Mouse (Mus musculus): ENCODE results near the gene Creg1. TPM values are rescaled to one million over a fixed set of nuclear protein-coding genes. Genes with fewer than 3 reads are reported as not detected.

The Creg1 gene
- polyA plus RNA-seq, 1 experiment from 2014 or later = 111 TPM

- WGBS = 46% methylated on average over 19 of the region's 19 CpGs
- H3K4me1 ChIP-seq = peaks cover 7% of the 10 kb centered on the region; the same call in 1 of the 2 replicates
- H3K4me2 ChIP-seq = 0 out of 2 replicates have a peak overlapping the region, but pooled peaks have one; percentile 13
- no peak overlapping the region for H3K4me3 ChIP-seq (replicated peaks)
- H3K9ac ChIP-seq = no peak overlapping the region
- H3K27ac ChIP-seq = no peak overlapping the region
- ATAC-seq (ENCODE audit: insufficient read depth, low FRiP score, low read depth) = no peak
- no peaks in the 10 kb centered on the region; the same call in 1 of the 2 replicates for H3K36me3 ChIP-seq
- no peaks in the 10 kb centered on the region for H3K27me3 ChIP-seq (replicated peaks)
- H3K9me3 ChIP-seq = no peaks in the 10 kb centered on the region
Measured at GRCm38 (mm10) chr1:165775518-165776294, 12.2 kb downstream of the Creg1 start.

DNA sequence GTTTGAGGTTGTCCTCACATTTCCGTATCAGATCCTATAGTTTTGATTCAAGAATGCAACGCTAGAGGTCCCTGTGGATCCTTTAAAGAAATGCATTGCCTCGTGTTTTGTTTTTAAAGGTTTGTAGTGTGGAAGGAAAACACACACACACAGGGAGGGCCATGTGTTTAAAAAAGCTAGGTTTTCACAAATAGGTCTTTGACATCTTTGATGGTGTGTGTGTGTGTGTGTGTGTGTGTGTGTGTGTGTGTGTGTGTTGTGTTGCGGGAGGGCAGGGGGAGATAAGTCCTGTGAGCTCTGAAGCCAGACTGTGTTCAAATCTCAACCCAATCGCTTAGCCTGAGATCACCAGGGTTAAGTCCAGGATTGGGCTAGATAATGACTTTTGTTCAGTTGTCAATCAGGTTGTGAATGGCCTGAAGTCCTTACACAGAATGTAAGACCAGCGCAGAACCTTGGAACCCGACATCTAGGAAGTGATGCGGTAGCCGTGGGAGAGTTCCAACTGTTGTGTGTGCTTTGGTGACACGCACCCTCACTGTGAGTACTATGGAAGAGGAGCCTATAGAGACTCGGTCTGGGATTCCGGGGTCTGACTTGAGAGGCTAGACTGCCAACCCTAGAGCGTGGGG lies 16.5 kb downstream of the Creg1 start:
- WGBS = 7% methylated on average over 13 of the region's 13 CpGs
- ATAC-seq (ENCODE audit: insufficient read depth, low FRiP score, low read depth) = peak; percentile 33; the same call in 1 of the 2 replicates

GRCm38 (mm10) chr1:165780586-165781111 lies 17.1 kb downstream of the Creg1 start:
- H3K9ac ChIP-seq = no peak overlapping the region
- H3K9me3 ChIP-seq = no peaks in the 10 kb centered on the region

More for the DNA sequence above, 16.5 kb downstream of the Creg1 start:
- H3K4me1 ChIP-seq = peaks cover 10% of the 10 kb centered on the region; the same call in 1 of the 2 replicates
- no peaks in the 10 kb centered on the region for H3K9me3 ChIP-seq
- H3K4me3 ChIP-seq (replicated peaks) = peak overlapping the region; percentile 35
- H3K36me3 ChIP-seq = no peaks in the 10 kb centered on the region
- H3K4me2 ChIP-seq = peak overlapping the region; percentile 74
- no peak overlapping the region; the same call in 1 of the 2 replicates for H3K9ac ChIP-seq
- H3K27ac ChIP-seq = no peak overlapping the region
- no peaks in the 10 kb centered on the region for H3K27me3 ChIP-seq (replicated peaks)

DNA sequence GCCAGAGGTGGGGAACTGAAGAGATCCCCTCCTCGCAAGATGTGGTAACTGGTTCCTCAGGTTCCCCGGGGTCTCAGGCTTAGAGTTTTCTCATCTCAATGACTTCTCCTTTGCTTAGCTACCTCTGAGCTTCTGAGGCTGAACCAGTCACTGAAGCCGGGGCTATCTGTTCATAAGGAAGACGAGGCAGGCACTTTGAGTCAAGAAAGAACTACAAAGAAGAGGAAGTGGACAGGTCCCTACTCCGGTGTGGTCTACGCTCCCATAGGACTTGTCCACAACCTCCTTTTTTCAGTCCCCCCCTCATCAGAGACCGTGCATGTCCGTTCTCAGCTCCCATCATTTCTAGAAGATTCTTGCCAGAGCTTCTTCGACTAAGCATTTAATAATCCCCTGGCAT lies 17.9 kb downstream of the Creg1 start:
- no peaks in the 10 kb centered on the region for H3K9me3 ChIP-seq
- H3K27ac ChIP-seq = no peak overlapping the region
- H3K36me3 ChIP-seq = no peaks in the 10 kb centered on the region
- H3K27me3 ChIP-seq (replicated peaks) = no peaks in the 10 kb centered on the region
- H3K4me1 ChIP-seq = peaks cover 10% of the 10 kb centered on the region; the same call in 1 of the 2 replicates
- H3K9ac ChIP-seq = no peak overlapping the region
- 77% methylated on average over 9 of the region's 9 CpGs for WGBS
- no peak overlapping the region for H3K4me3 ChIP-seq (replicated peaks)
- no peak overlapping the region for H3K4me2 ChIP-seq
- no peak for ATAC-seq (ENCODE audit: insufficient read depth, low FRiP score, low read depth)

More at GRCm38 (mm10) chr1:165780586-165781111, 17.1 kb downstream of the Creg1 start:
- Histone ChIP-seq H3K4me3 (replicated peaks) (peak overlapping the region; percentile 35), H3K27ac (no peak overlapping the region), H3K4me2 (peak overlapping the region; percentile 74), H3K4me1 (peaks cover 10% of the 10 kb centered on the region; the same call in 1 of the 2 replicates), H3K27me3 (replicated peaks) (no peaks in the 10 kb centered on the region), H3K36me3 (no peaks in the 10 kb centered on the region)
- peak; percentile 36; the same call in 1 of the 2 replicates for ATAC-seq (ENCODE audit: insufficient read depth, low FRiP score, low read depth)
- 6% methylated on average over 20 of the region's 20 CpGs for WGBS

GRCm38 (mm10) chr1:165781911-165782310 lies 18.4 kb downstream of the Creg1 start:
- H3K4me1 ChIP-seq = peaks cover 10% of the 10 kb centered on the region; the same call in 1 of the 2 replicates
- H3K36me3 ChIP-seq = no peaks in the 10 kb centered on the region
- ATAC-seq (ENCODE audit: insufficient read depth, low FRiP score, low read depth) = no peak
- no peak overlapping the region for H3K4me3 ChIP-seq (replicated peaks)
- H3K4me2 ChIP-seq = no peak overlapping the region
- H3K27ac ChIP-seq = no peak overlapping the region
- WGBS = 82% methylated on average over 12 of the region's 12 CpGs
- H3K9me3 ChIP-seq = no peaks in the 10 kb centered on the region
- H3K9ac ChIP-seq = no peak overlapping the region
- no peaks in the 10 kb centered on the region for H3K27me3 ChIP-seq (replicated peaks)

DNA sequence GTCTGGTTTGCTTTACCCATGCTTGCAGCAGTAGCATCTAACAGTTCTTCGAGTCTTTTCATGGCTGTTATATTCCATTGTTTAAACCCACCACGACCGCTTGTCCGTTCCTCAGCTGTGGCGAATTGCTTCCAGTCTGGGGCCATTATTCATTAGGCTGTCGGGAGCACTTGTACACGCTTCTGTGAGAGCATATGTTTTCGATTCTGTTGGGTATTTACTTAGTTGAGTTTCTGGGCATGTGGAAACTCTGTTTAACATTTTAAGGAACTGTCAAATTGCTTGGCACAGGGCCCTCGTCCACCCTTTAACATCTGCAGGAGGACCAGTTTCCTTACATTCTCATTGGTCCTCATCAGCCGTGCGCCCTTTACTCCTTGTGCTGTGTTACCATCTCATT lies 22.8 kb downstream of the Creg1 start:
- H3K4me2 ChIP-seq = peak overlapping the region; percentile 21; the same call in 1 of the 2 replicates
- H3K4me3 ChIP-seq (replicated peaks) = no peak overlapping the region
- no peak overlapping the region for H3K27ac ChIP-seq
- 26% methylated on average over 11 of the region's 11 CpGs for WGBS
- H3K9ac ChIP-seq = no peak overlapping the region
- no peak; the same call in 1 of the 2 replicates for ATAC-seq (ENCODE audit: insufficient read depth, low FRiP score, low read depth)
- no peaks in the 10 kb centered on the region for H3K36me3 ChIP-seq
- no peaks in the 10 kb centered on the region for H3K4me1 ChIP-seq
- H3K9me3 ChIP-seq = no peaks in the 10 kb centered on the region
- H3K27me3 ChIP-seq (replicated peaks) = no peaks in the 10 kb centered on the region

DNA sequence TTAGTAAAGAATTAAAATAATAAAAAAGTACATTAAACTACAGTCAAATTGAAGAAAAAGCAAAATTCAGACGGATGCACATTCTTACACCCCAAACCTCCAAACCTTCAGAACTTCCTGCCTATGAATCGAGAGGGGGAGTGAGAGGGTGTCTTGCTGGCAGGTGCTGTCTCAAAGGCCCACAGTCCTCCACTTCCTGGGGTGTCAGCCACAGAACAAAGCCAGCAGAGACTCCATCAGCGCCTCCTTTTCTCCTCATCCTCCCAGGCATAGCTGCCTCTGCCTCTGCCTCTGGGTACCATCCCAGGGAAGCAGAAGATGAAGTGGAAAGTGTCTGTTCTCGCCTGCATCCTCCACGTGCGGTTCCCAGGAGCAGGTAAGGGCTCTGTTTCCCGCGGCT lies 25.0 kb downstream of the Creg1 start, which contains the start of gene Cd247:
Gene Cd247, plus strand, starts transcription at position 171 of the 400 bp plus-strand sequence.
- ATAC-seq (ENCODE audit: insufficient read depth, low FRiP score, low read depth) = no peak
- H3K9ac ChIP-seq = no peak within 1 kb of the TSS

DNA sequence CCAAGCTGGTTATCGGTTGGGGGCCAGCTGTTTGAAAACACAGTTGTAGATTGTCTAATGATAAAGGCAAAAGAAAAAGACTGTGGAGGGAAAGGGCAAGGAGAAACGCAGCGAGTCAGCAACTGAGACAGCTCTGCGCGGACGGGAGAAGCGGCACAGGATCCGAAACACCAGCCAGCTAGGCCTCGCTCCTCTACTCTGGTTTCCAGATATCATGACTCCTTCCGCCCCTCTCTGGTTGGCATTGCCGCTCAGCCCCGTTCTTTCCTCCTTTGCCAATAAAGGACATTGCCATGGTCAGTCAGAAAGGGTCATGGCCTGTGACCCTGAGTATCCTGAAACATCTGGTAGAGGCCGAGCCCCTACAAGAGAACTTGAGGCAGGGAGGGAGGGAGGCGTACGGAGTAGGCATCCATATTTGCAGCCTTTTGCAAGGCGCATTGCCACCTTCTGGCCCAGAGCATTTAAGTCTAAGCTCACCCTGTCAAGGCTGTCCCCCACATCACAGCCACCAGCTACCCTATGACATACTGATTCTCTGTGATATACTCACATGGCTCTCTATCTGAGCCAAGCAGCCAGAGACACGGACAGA lies 25.6 kb downstream of the Creg1 start:
- Histone ChIP-seq H3K4me1 (no peaks in the 10 kb centered on the region), H3K9me3 (no peaks in the 10 kb centered on the region), H3K9ac (no peak overlapping the region), H3K27me3 (replicated peaks) (no peaks in the 10 kb centered on the region), H3K4me3 (replicated peaks) (no peak overlapping the region), H3K36me3 (no peaks in the 10 kb centered on the region), H3K4me2 (no peak overlapping the region), H3K27ac (no peak overlapping the region)
- WGBS = 88% methylated on average over 17 of the region's 17 CpGs
- ATAC-seq (ENCODE audit: insufficient read depth, low FRiP score, low read depth) = no peak

More for the DNA sequence above, 25.0 kb downstream of the Creg1 start, which contains the start of gene Cd247:
- Histone ChIP-seq H3K27me3 (replicated peaks) (no peaks in the 10 kb centered on the region), H3K4me2 (no peak within 1 kb of the TSS), H3K4me1 (no peaks in the 10 kb centered on the region), H3K27ac (no peak within 1 kb of the TSS), H3K9me3 (no peaks in the 10 kb centered on the region), H3K4me3 (replicated peaks) (no peak within 1 kb of the TSS), H3K36me3 (no peaks in the 10 kb centered on the region)
- WGBS = 71% methylated on average over 8 of the region's 8 CpGs

DNA sequence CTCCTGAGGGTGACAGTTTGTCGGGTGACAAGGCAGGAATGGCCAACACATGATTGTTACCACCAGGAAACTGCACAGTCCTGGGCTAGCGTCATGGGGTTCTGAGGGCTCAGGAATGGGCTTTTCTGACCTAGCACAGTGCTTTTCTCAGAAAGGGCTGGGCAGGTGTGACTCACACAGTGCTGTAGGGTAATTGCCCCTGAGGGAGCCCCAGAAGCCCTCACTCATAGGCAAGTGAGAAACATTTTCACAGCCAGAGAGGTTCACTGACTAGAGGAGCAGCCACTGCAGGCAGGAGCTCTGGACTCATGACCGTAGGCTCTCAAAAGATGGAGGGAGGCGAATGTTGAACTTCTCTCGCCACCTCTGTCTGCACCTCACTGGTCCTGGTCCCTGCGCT lies 26.4 kb downstream of the Creg1 start:
- Histone ChIP-seq H3K4me3 (replicated peaks) (no peak overlapping the region), H3K4me2 (no peak overlapping the region), H3K9ac (no peak overlapping the region), H3K9me3 (no peaks in the 10 kb centered on the region), H3K27me3 (replicated peaks) (no peaks in the 10 kb centered on the region), H3K36me3 (no peaks in the 10 kb centered on the region), H3K27ac (no peak overlapping the region), H3K4me1 (no peaks in the 10 kb centered on the region)
- peak; percentile 63 for ATAC-seq (ENCODE audit: insufficient read depth, low FRiP score, low read depth)
- WGBS = 80% methylated on average over 6 of the region's 6 CpGs

- no peak for ATAC-seq (ENCODE audit: insufficient read depth, low FRiP score, low read depth)
- H3K4me3 ChIP-seq (replicated peaks) = no peak overlapping the region
- no peaks in the 10 kb centered on the region for H3K27me3 ChIP-seq (replicated peaks)
- WGBS = 86% methylated on average over 17 of the region's 17 CpGs
- no peaks in the 10 kb centered on the region for H3K4me1 ChIP-seq
- H3K36me3 ChIP-seq = no peaks in the 10 kb centered on the region
- no peaks in the 10 kb centered on the region for H3K9me3 ChIP-seq
- no peak overlapping the region for H3K4me2 ChIP-seq
- no peak overlapping the region for H3K9ac ChIP-seq
- no peak overlapping the region for H3K27ac ChIP-seq
Measured at GRCm38 (mm10) chr1:165790461-165791210, 27.1 kb downstream of the Creg1 start.

DNA sequence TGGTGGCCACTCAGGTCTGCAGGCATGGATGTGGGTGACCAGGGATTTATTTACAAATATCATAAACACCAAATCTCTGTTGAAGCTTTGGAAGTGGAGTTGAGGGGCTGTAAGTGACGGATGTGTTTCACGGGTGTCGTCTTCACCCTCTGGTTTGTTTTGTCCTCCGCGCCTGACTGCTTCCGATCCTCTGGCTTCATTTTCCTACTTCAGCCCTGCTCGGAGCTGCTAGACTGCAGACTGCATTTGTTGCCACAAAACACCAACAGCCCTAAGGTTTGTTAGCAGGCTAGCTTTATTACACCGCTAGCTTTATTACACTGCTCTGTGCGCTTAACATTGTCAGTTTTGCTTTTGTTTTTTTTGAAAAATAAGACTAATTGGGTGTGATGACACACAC lies 27.9 kb downstream of the Creg1 start:
- Histone ChIP-seq H3K4me3 (replicated peaks) (no peak overlapping the region), H3K36me3 (no peaks in the 10 kb centered on the region), H3K4me1 (no peaks in the 10 kb centered on the region), H3K9me3 (no peaks in the 10 kb centered on the region), H3K27ac (no peak overlapping the region), H3K9ac (no peak overlapping the region), H3K4me2 (no peak overlapping the region), H3K27me3 (replicated peaks) (no peaks in the 10 kb centered on the region)
- ATAC-seq (ENCODE audit: insufficient read depth, low FRiP score, low read depth) = no peak
- WGBS = 82% methylated on average over 9 of the region's 9 CpGs
